ENCODE assay signal across 20 mouse cellular contexts in genomic region chr14:24526440-24526839, GRCm38 (mm10). TPM values are rescaled to one million over a fixed set of nuclear protein-coding genes. Genes with fewer than 3 reads are reported as not detected.
DNase-seq lines count a peak whose midpoint lies in the region; ATAC-seq and TF ChIP-seq lines count a peak whose summit lies in the region.
"Had no signal": no experiment of that assay in that cellular context is flagged by ENCODE, and none has a peak within 500 bp of the region (broad histone marks: within the 10 kb centered on the region; RNA-seq: fewer than 3 reads in every experiment).

No protein-coding gene starts in this region.

- no peaks in the 10 kb centered on the region for H3K27me3 ChIP-seq in midbrain, embryonic 12.5 days
- no peaks in the 10 kb centered on the region for H3K27me3 ChIP-seq in midbrain, embryonic 11.5 days (ENCODE audit: control insufficient read depth, insufficient read depth, low read length)
- no peaks in the 10 kb centered on the region for H3K27me3 ChIP-seq in forebrain, embryonic 14.5 days (replicated peaks; ENCODE audit: control insufficient read depth, insufficient read depth, low read length)
- H3K27me3 ChIP-seq in hindbrain, postnatal 0 days (ENCODE audit: insufficient read depth, low read length): no peaks in the 10 kb centered on the region
- H3K27me3 ChIP-seq: heart, embryonic 13.5 days; kidney, embryonic 15.5 days had no signal

- H3K9ac ChIP-seq in midbrain, embryonic 12.5 days (replicated peaks): no peak overlapping the region
- H3K9ac ChIP-seq in midbrain, embryonic 11.5 days (ENCODE audit: low read length): no peak overlapping the region
- 0 out of 2 replicates have a peak overlapping the region, but pooled peaks have one; percentile 0 for H3K9ac ChIP-seq in forebrain, embryonic 14.5 days (ENCODE audit: low read length)
- no peak overlapping the region for H3K9ac ChIP-seq in hindbrain, postnatal 0 days (replicated peaks; ENCODE audit: low read length)
- H3K9ac ChIP-seq: heart, embryonic 13.5 days; kidney, embryonic 15.5 days; lung, embryonic 14.5 days had no signal

- H3K9me3 ChIP-seq in midbrain, embryonic 12.5 days: no peaks in the 10 kb centered on the region
- no peaks in the 10 kb centered on the region for H3K9me3 ChIP-seq in midbrain, embryonic 11.5 days (ENCODE audit: control insufficient read depth, low read length)
- H3K9me3 ChIP-seq in forebrain, embryonic 14.5 days (replicated peaks; ENCODE audit: control insufficient read depth, low read length): no peaks in the 10 kb centered on the region
- H3K9me3 ChIP-seq in hindbrain, postnatal 0 days (ENCODE audit: low read length): no peaks in the 10 kb centered on the region
- H3K9me3 ChIP-seq: embryonic facial prominence, embryonic 10.5 days; heart, embryonic 13.5 days; kidney, embryonic 15.5 days had no signal

- no peak overlapping the region for H3K4me2 ChIP-seq in midbrain, embryonic 12.5 days (replicated peaks)
- no peak overlapping the region for H3K4me2 ChIP-seq in midbrain, embryonic 11.5 days
- peak overlapping the region; percentile 26 for H3K4me2 ChIP-seq in forebrain, embryonic 14.5 days (ENCODE audit: low read length)
- H3K4me2 ChIP-seq in hindbrain, postnatal 0 days (ENCODE audit: low read depth, low read length): no peak overlapping the region
- H3K4me2 ChIP-seq: heart, embryonic 13.5 days; kidney, embryonic 15.5 days; liver, embryonic 11.5 days; lung, embryonic 14.5 days had no signal

- peaks cover 39% of the 10 kb centered on the region for H3K4me1 ChIP-seq in midbrain, embryonic 12.5 days
- peaks cover 20% of the 10 kb centered on the region for H3K4me1 ChIP-seq in midbrain, embryonic 11.5 days (ENCODE audit: control insufficient read depth, insufficient read depth, low read length)
- peaks cover 24% of the 10 kb centered on the region for H3K4me1 ChIP-seq in forebrain, embryonic 14.5 days (ENCODE audit: control insufficient read depth, insufficient read depth, low read length)
- peaks cover 16% of the 10 kb centered on the region for H3K4me1 ChIP-seq in hindbrain, postnatal 0 days (ENCODE audit: insufficient read depth, low read length)

- H3K36me3 ChIP-seq in midbrain, embryonic 12.5 days: no peaks in the 10 kb centered on the region
- no peaks in the 10 kb centered on the region for H3K36me3 ChIP-seq in midbrain, embryonic 11.5 days (ENCODE audit: control insufficient read depth, insufficient read depth, low read length)
- H3K36me3 ChIP-seq in forebrain, embryonic 14.5 days (ENCODE audit: control insufficient read depth, insufficient read depth, low read length): no peaks in the 10 kb centered on the region
- H3K36me3 ChIP-seq in hindbrain, postnatal 0 days (ENCODE audit: insufficient read depth, low read length): no peaks in the 10 kb centered on the region
- H3K36me3 ChIP-seq: embryonic facial prominence, embryonic 10.5 days; heart, embryonic 13.5 days; kidney, embryonic 15.5 days had no signal

- TF ChIP-seq CTCF in hindbrain, postnatal 0 days (IDR thresholded peaks at IDR 0.05; ENCODE audit: low read depth): no peak

- peak overlapping the region; percentile 52; the same call in 1 of the 2 replicates for H3K27ac ChIP-seq in midbrain, embryonic 12.5 days (replicated peaks)
- H3K27ac ChIP-seq in midbrain, embryonic 11.5 days (ENCODE audit: low read depth, low read length): no peak overlapping the region
- peak overlapping the region; percentile 94 for H3K27ac ChIP-seq in forebrain, embryonic 14.5 days (ENCODE audit: low read depth, low read length)
- H3K27ac ChIP-seq in hindbrain, postnatal 0 days: peak overlapping the region; percentile 32; the same call in 1 of the 2 replicates
- H3K27ac ChIP-seq: embryonic facial prominence, embryonic 10.5 days; heart, embryonic 13.5 days; kidney, embryonic 15.5 days; macrophage had no signal

- ATAC-seq in midbrain, embryonic 12.5 days (ENCODE audit: low FRiP score, low read depth): no peak
- no peak for ATAC-seq in midbrain, embryonic 11.5 days (ENCODE audit: low FRiP score)
- ATAC-seq in forebrain, embryonic 14.5 days: peak; percentile 57
- ATAC-seq in hindbrain, postnatal 0 days: no peak
- no peak for ATAC-seq in megakaryocyte progenitor cell, adult 5-6 weeks (replicated peaks; ENCODE audit: poor library complexity)
- ATAC-seq: intestine, embryonic 16.5 days had no signal

- no peak for DNase-seq in midbrain, embryonic 11.5 days (ENCODE audit: low spot score, missing footprints)
- DNase-seq in forebrain, embryonic 14.5 days (ENCODE audit: low spot score): peak; percentile 82
- DNase-seq in hindbrain, postnatal 0 days (ENCODE audit: low spot score): no peak
- no peak for DNase-seq in thymus, postnatal 14 days
- DNase-seq in embryo, embryonic 10.5 days (ENCODE audit: low spot score): no peak
- DNase-seq: adrenal gland, postnatal 36 days; cerebellum, postnatal 10 days; gastrocnemius, postnatal 36 days; heart, postnatal 36 days; layer of hippocampus, postnatal 36 days; lung, embryonic 14.5 days; thymus, adult 18-20 months had no signal

- WGBS in midbrain, embryonic 12.5 days: 56% methylated on average over 10 of the region's 10 CpGs
- 71% methylated on average over 10 of the region's 10 CpGs for WGBS in midbrain, embryonic 11.5 days
- 12% methylated on average over 10 of the region's 10 CpGs for WGBS in forebrain, embryonic 14.5 days
- 43% methylated on average over 10 of the region's 10 CpGs for WGBS in hindbrain, postnatal 0 days

- H3K4me3 ChIP-seq in midbrain, embryonic 12.5 days: no peak overlapping the region
- H3K4me3 ChIP-seq in midbrain, embryonic 11.5 days (ENCODE audit: low read depth, low read length): no peak overlapping the region
- no peak overlapping the region for H3K4me3 ChIP-seq in forebrain, embryonic 14.5 days (ENCODE audit: low read depth, low read length)
- no peak overlapping the region for H3K4me3 ChIP-seq in hindbrain, postnatal 0 days (ENCODE audit: low read length)
- H3K4me3 ChIP-seq: embryonic facial prominence, embryonic 10.5 days; heart, embryonic 13.5 days; kidney, embryonic 15.5 days had no signal

RNA-seq across cellular contexts. Expression of gene Rps24, which starts 39.5 kb away (rescaled TPM):
- polyA plus RNA-seq in midbrain, embryonic 12.5 days (2016; fragmentation: Nextera tagmentation; extraction: Ambion mirVana): 901 and 946 TPM in 2 replicates
- 1,094 and 1,112 TPM in 2 replicates for polyA plus RNA-seq in midbrain, embryonic 11.5 days (2014; fragmentation: Nextera tagmentation; extraction: Ambion mirVana)
- 726 and 919 TPM in 2 replicates for polyA plus RNA-seq in forebrain, embryonic 14.5 days (2014; fragmentation: Nextera tagmentation; extraction: Ambion mirVana)
- 1,072 and 1,073 TPM in 2 replicates for total RNA-seq in hindbrain, postnatal 0 days (2014; rRNA removed)
- 826 and 833 TPM in 2 replicates for polyA plus RNA-seq in hindbrain, postnatal 0 days (2015; fragmentation: Nextera tagmentation; extraction: Ambion mirVana)
- 4,931 and 5,478 TPM in 2 replicates for total RNA-seq in megakaryocyte progenitor cell, adult 5-6 weeks (2015)
- total RNA-seq in megakaryocyte progenitor cell, adult 5-6 weeks (2017): 4,866 and 6,009 TPM in 2 replicates

RNA-seq across cellular contexts. Expression of gene Polr3a, which starts 39.6 kb away (rescaled TPM):
- polyA plus RNA-seq in midbrain, embryonic 12.5 days (2016; fragmentation: Nextera tagmentation; extraction: Ambion mirVana): 22.5 and 24.5 TPM in 2 replicates
- polyA plus RNA-seq in midbrain, embryonic 11.5 days (2014; fragmentation: Nextera tagmentation; extraction: Ambion mirVana): 17.6 and 17.9 TPM in 2 replicates
- polyA plus RNA-seq in forebrain, embryonic 14.5 days (2014; fragmentation: Nextera tagmentation; extraction: Ambion mirVana): 14.7 and 15.5 TPM in 2 replicates
- total RNA-seq in hindbrain, postnatal 0 days (2014; rRNA removed): 16.1 and 22.4 TPM in 2 replicates
- 14.0 and 16.0 TPM in 2 replicates for polyA plus RNA-seq in hindbrain, postnatal 0 days (2015; fragmentation: Nextera tagmentation; extraction: Ambion mirVana)
- 16.4 and 23.6 TPM in 2 replicates for total RNA-seq in megakaryocyte progenitor cell, adult 5-6 weeks (2015)
- 11.4 and 16.3 TPM in 2 replicates for total RNA-seq in megakaryocyte progenitor cell, adult 5-6 weeks (2017)
